Mouse (Mus musculus): Measurements from ENCODE around the gene Zbtb16. TPM values are rescaled to one million over a fixed set of nuclear protein-coding genes. Genes with fewer than 3 reads are reported as not detected.

Zbtb16 gene
- polyA plus RNA-seq, 1 experiment, result not detected

DNA sequence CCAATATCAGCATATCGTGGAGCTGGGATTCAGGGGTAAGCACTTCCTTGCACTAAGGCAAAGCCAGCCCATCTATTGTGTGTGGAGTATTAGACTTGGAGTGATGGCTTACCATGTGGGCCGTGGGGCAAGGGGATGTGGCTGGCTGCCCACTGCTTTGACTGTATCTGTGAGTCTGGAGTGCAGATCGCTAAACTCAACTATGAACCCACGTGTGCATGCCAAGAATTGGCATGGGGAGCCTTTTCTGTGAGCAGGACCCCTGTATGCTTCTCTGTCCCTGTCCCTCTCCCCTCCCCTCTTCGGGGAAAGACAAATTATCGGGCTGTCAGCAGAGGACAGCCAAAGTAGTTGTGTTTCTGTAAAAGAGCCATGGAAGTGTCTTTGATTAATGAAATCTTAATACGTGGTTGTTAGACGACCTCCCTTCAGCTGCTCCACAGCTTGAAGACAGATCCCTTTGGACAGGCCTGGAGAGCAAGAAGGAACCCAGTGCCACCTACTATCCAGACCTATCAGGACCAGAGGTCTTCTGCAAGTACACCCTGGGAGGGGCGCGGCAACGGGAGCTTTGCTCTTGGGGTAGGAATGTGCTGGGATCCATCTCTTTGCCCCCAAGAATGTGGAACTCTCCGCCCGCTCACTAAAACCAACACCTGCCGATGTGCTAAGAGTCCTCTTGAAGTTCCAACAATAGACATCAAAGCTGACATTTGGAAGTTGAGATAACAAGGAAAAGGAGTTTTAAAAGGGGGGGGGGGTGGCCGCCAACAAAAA is 53.5 kb downstream of the Zbtb16 start:
- Histone ChIP-seq H3K4me3 (ENCODE audit: insufficient read depth, low read length) (no peak overlapping the region), H3K4me1 (ENCODE audit: control insufficient read depth, insufficient read depth, low read length) (no peaks in the 10 kb centered on the region), H3K27ac (ENCODE audit: insufficient read depth, low read length) (no peak overlapping the region)
- TF ChIP-seq CTCF (IDR thresholded peaks at IDR 0.05; ENCODE audit: borderline replicate concordance, insufficient read depth, low read length) (no peak), POLR2A (IDR thresholded peaks at IDR 0.05; ENCODE audit: low read depth, low read length) (no peak)

DNA sequence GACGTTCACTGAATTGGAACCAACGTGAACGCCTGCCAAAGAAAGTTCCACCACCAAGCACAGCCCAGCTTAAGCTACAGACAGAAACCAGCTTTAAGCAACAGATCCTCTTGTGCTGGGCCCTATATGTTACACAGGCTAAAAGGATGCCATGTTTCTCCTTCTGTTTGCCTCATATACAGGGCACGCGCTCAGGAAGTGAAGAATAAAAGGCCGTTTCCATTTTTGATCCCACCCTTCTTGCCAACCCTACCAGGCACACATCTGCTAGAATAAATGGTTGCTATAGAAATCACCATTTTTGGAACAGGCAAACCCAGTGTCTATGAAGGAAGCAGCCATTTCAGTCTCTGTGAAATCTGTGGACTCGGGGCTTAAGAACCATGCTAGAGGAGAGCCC is 59.8 kb downstream of the Zbtb16 start:
- Histone ChIP-seq H3K27ac (ENCODE audit: insufficient read depth, low read length) (no peak overlapping the region), H3K4me1 (ENCODE audit: control insufficient read depth, insufficient read depth, low read length) (no peaks in the 10 kb centered on the region), H3K4me3 (ENCODE audit: insufficient read depth, low read length) (no peak overlapping the region)
- TF ChIP-seq POLR2A (IDR thresholded peaks at IDR 0.05; ENCODE audit: low read depth, low read length) (no peak), CTCF (IDR thresholded peaks at IDR 0.05; ENCODE audit: borderline replicate concordance, insufficient read depth, low read length) (no peak)

DNA sequence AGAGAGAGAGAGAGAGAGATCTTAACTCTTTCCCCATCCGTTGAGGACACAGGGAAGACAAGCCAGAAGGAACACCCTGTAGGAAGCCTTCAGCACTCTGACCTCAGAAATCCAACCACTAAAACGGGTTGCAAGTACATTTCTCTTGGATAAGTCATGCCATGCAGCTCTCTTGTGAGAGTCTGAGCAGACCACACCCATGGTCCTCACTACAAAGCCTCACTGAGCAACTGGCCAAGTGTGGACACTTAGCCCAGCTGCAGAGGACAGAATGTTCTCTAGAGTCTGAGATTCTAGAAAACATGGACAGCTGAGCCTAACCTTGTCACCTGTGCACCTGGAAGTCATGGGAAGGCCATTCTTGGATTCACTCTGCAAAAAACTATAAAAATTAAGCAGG is 60.5 kb downstream of the Zbtb16 start:
- Histone ChIP-seq H3K4me1 (ENCODE audit: control insufficient read depth, insufficient read depth, low read length) (no peaks in the 10 kb centered on the region), H3K27ac (ENCODE audit: insufficient read depth, low read length) (no peak overlapping the region), H3K4me3 (ENCODE audit: insufficient read depth, low read length) (no peak overlapping the region)
- TF ChIP-seq CTCF (IDR thresholded peaks at IDR 0.05; ENCODE audit: borderline replicate concordance, insufficient read depth, low read length), result no peak
- TF ChIP-seq POLR2A (IDR thresholded peaks at IDR 0.05; ENCODE audit: low read depth, low read length), result no peak

DNA sequence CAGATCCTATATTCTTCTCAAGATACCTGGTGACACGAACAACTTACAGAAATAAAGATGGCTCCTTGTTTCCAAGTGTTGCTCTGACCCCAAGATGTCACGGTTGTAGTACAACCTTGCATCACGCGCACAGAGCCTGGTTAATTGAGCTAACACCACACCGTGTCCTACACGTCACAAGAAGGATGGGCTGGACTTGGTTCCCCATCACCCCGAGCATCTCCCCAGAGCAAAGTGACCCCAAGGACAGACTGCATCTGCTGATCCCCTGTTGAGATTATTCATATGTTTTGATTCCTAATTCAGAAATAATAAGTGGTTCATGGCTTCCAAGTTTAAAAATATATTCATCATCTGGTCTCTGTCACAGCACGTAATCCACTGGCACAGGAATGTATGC is 62.3 kb downstream of the Zbtb16 start:
- TF ChIP-seq POLR2A (IDR thresholded peaks at IDR 0.05; ENCODE audit: low read depth, low read length) (no peak), CTCF (IDR thresholded peaks at IDR 0.05; ENCODE audit: borderline replicate concordance, insufficient read depth, low read length) (no peak)

DNA sequence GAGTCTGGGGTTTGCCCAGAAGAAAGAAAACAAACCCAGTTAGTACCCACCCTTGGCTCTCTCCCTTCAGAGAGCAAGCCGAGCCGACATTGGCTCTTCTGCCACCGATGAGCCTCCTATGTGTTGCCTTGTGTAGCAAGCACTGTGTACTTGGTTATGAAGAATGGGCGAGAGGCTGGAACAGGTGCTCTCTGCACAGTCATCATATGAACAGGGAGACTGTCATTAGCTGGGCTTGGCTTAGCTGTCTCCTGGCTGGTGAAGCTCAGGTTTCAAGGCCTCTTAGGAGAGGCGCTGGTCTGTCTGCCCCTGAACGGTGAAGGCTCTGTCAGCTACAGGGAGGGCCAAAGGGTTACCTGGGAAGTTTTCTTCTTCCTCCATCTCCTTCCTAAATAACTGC is 62.9 kb downstream of the Zbtb16 start:
- H3K4me1 ChIP-seq (ENCODE audit: control insufficient read depth, insufficient read depth, low read length), result no peaks in the 10 kb centered on the region
- TF ChIP-seq POLR2A (IDR thresholded peaks at IDR 0.05; ENCODE audit: low read depth, low read length), result no peak
- no peak for TF ChIP-seq CTCF (IDR thresholded peaks at IDR 0.05; ENCODE audit: borderline replicate concordance, insufficient read depth, low read length)
- no peak overlapping the region for H3K4me3 ChIP-seq (ENCODE audit: insufficient read depth, low read length)
- no peak overlapping the region for H3K27ac ChIP-seq (ENCODE audit: insufficient read depth, low read length)

More for the DNA sequence above, 62.3 kb downstream of the Zbtb16 start:
- Histone ChIP-seq H3K27ac (ENCODE audit: insufficient read depth, low read length) (no peak overlapping the region), H3K4me1 (ENCODE audit: control insufficient read depth, insufficient read depth, low read length) (no peaks in the 10 kb centered on the region), H3K4me3 (ENCODE audit: insufficient read depth, low read length) (no peak overlapping the region)

DNA sequence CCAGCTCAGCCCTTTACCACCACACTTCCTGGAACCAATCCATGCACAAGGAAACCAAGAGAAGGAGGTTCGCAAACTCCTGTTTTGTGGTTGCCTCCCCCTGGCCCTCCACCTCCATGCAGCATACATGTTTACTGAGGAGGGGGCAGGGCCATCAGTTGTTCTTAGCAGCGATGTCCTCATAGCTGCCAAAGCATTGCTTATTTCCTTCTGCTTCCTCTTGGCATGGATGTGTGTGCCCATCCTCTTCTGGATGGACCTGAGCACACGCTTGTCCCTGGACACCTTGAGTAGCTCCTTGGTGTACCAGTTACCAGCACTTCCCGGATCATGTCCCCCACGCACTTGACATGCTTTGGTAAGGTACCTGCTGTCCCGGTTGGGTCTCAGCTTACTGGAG is 64.5 kb downstream of the Zbtb16 start:
- TF ChIP-seq CTCF (IDR thresholded peaks at IDR 0.05; ENCODE audit: borderline replicate concordance, insufficient read depth, low read length) (no peak), POLR2A (IDR thresholded peaks at IDR 0.05; ENCODE audit: low read depth, low read length) (no peak)
- Histone ChIP-seq H3K4me3 (ENCODE audit: insufficient read depth, low read length) (no peak overlapping the region), H3K4me1 (ENCODE audit: control insufficient read depth, insufficient read depth, low read length) (no peaks in the 10 kb centered on the region), H3K27ac (ENCODE audit: insufficient read depth, low read length) (no peak overlapping the region)

DNA sequence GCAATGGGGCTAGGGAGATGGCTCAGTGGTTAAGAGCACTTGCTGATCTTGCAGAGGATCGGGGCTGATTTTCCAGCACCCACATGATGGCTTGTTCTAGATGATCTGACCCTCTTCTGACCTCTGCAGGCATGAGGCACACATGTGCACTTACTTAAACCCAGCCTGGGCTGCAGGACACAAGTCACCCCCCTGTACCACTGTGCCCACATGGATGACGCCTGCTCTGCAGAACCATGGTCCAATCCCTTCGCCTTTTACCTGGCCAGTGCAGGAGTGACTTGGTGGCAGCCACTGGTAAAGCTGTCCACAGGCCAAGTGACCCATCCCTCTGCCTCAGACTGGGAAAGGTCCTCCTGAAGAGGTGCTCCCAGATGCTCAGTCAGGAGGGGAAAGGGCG is 67.1 kb downstream of the Zbtb16 start:
- no peaks in the 10 kb centered on the region; the same call in none of the 2 replicates for H3K4me1 ChIP-seq (ENCODE audit: control insufficient read depth, insufficient read depth, low read length)
- no peak overlapping the region for H3K27ac ChIP-seq (ENCODE audit: insufficient read depth, low read length)
- TF ChIP-seq CTCF (IDR thresholded peaks at IDR 0.05; ENCODE audit: borderline replicate concordance, insufficient read depth, low read length) (no peak), POLR2A (IDR thresholded peaks at IDR 0.05; ENCODE audit: low read depth, low read length) (no peak)
- H3K4me3 ChIP-seq (ENCODE audit: insufficient read depth, low read length), result no peak overlapping the region

DNA sequence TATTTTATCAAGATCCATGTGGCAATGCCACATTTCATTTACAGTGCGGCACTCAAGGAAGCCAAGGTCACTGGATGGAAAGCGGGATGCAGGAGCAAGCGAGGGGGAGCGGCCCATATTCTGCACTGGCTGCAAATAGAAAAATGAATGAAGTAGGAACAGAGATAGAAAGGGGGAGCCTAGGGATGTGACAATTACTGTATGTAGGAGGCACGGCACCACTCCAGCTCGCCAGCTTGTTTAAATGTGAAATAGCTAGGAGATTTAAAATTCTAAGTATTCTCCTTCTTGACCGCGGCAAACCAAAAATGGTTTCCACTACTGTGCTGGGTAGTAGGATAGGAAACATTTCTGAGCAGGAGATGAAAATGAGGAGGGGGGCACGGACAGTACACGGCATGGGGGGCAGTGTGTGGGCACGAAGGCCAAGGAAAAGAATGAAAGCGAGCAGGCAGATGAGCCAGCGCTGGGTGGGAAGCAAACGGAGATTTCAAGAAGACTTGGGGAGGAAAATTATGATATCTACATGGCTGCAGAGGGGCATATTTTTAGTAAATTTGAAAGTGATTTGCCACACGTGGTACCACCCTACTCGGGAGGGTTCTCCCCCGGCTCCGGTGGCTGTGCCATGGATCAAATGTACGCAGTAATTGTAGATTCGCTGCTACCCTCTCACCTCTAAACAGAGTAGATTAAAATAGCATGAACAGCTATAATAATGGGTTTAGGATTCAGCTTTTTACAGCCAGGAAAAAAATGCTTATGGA is 68.2 kb downstream of the Zbtb16 start:
- Histone ChIP-seq H3K27ac (ENCODE audit: insufficient read depth, low read length) (no peak overlapping the region), H3K4me1 (ENCODE audit: control insufficient read depth, insufficient read depth, low read length) (no peaks in the 10 kb centered on the region; the same call in none of the 2 replicates), H3K4me3 (ENCODE audit: insufficient read depth, low read length) (no peak overlapping the region)
- TF ChIP-seq CTCF (IDR thresholded peaks at IDR 0.05; ENCODE audit: borderline replicate concordance, insufficient read depth, low read length) (no peak), POLR2A (IDR thresholded peaks at IDR 0.05; ENCODE audit: low read depth, low read length) (no peak)

DNA sequence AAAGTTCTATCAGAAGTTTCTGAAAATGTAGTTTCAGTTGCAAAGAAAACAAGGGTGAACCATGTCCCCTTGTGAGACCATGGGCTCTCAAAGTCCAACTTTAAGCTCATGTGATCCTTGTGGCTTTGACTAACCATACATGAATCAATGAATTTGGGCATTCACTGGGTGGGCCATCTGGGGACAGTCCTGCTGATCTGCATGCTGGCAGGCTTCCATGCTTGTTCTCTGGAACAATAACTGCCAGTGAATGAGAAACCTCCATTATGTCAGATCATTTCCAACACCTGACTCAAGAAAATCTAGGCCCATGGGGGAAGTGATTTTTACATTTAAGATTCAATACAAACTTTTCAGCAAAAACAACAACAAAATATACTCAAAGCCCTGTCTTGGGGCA is 70.1 kb downstream of the Zbtb16 start:
- Histone ChIP-seq H3K27ac (ENCODE audit: insufficient read depth, low read length) (no peak overlapping the region), H3K4me1 (ENCODE audit: control insufficient read depth, insufficient read depth, low read length) (no peaks in the 10 kb centered on the region; the same call in none of the 2 replicates), H3K4me3 (ENCODE audit: insufficient read depth, low read length) (no peak overlapping the region)
- TF ChIP-seq CTCF (IDR thresholded peaks at IDR 0.05; ENCODE audit: borderline replicate concordance, insufficient read depth, low read length) (no peak), POLR2A (IDR thresholded peaks at IDR 0.05; ENCODE audit: low read depth, low read length) (no peak)

DNA sequence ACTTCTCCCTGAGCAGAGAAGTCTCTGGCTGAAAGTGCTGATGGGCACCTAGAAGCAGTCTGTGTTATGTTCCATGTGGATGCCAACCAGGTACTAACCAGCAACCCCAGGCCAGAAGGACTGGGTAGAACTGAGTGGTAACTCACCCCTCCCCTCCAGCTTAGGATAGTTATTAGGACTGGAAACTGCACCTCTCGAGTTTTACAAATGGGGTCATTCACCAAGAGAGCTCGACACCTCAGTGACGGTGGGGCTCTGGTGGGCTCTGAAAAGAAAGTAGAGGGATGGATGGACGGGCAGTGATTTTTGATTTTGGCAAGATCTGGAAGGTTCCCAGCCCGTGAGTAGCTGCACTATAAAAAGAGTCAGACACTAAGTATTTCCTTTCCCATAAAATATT is 71.7 kb downstream of the Zbtb16 start:
- no peaks in the 10 kb centered on the region; the same call in none of the 2 replicates for H3K4me1 ChIP-seq (ENCODE audit: control insufficient read depth, insufficient read depth, low read length)
- no peak overlapping the region for H3K4me3 ChIP-seq (ENCODE audit: insufficient read depth, low read length)
- no peak overlapping the region for H3K27ac ChIP-seq (ENCODE audit: insufficient read depth, low read length)
- TF ChIP-seq CTCF (IDR thresholded peaks at IDR 0.05; ENCODE audit: borderline replicate concordance, insufficient read depth, low read length) (no peak), POLR2A (IDR thresholded peaks at IDR 0.05; ENCODE audit: low read depth, low read length) (no peak)
